Mouse (Mus musculus) forebrain, postnatal 0 days (tissue): ENCODE measurements at regions not wholly inside any gene's neighbourhood (a gene's known extent, or its start where the extent isn't known, plus 50 kb on each side); places are given as distances from the start of the nearest gene placed in this dataset.

Experiments
- ATAC-seq: fragments of 200-750 bp; cut with Nextera tagmentation; 2 replicates; pipeline ENCODE4 v1.8.0; 2017; ENCODE audit warnings: mild to moderate bottlenecking, moderate library complexity
- DNase-seq: peaks from one replicate; pipeline ENCODE4 v3.0.0-alpha.2; 2015
- H3K27ac ChIP-seq: fragments of 300-500 bp; sonication (generic); 2 replicates; pipeline ENCODE4 v1.5.1; 2014; ENCODE audit warnings: low read depth, mild to moderate bottlenecking, antibody characterized with exemption, low read length, moderate library complexity, mixed read lengths
- H3K27me3 ChIP-seq: fragments of 300-500 bp; sonication (generic); 2 replicates; pipeline ENCODE4 v1.6.1; 2014; ENCODE audit warnings: mild to moderate bottlenecking, low read length, mixed read lengths; ENCODE audit not compliant: insufficient read depth
- H3K36me3 ChIP-seq: fragments of 300-500 bp; sonication (generic); 2 replicates; pipeline ENCODE4 v1.6.1; 2014; ENCODE audit warnings: mild to moderate bottlenecking, moderate library complexity; ENCODE audit not compliant: insufficient read depth
- H3K4me1 ChIP-seq: fragments of 300-500 bp; sonication (generic); 2 replicates; pipeline ENCODE4 v1.6.1; 2014; ENCODE audit warnings: antibody characterized with exemption; ENCODE audit not compliant: insufficient read depth
- H3K4me2 ChIP-seq: fragments of 300-500 bp; sonication (generic); 2 replicates; pipeline ENCODE4 v1.6.1; 2014; ENCODE audit warnings: low read depth, mild to moderate bottlenecking, moderate library complexity
- H3K4me3 ChIP-seq: fragments of 300-500 bp; sonication (generic); 2 replicates; pipeline ENCODE4 v1.5.1; 2014; ENCODE audit warnings: low read depth, low read length, mixed read lengths
- H3K9ac ChIP-seq: fragments of 300-500 bp; sonication (generic); 2 replicates; pipeline ENCODE4 v1.6.1; 2014; ENCODE audit warnings: mild to moderate bottlenecking
- H3K9me3 ChIP-seq: fragments of 300-500 bp; sonication (generic); 2 replicates; pipeline ENCODE4 v1.6.1; 2016; ENCODE audit warnings: low read length
- CTCF ChIP-seq: sonication (generic); IDR thresholded peaks from 2 replicates; pipeline ENCODE4 v1.5.1; 2016; ENCODE audit warnings: antibody characterized with exemption, control low read depth, low read depth
- WGBS: fragments of 180-500 bp; shearing (Covaris S2); extraction: QIAGEN DNeasy Blood & Tissue Kit; methylation state at CpG from one replicate; pipeline ENCODE4 v1.1.7; 2014; 5-methylcytosine and 5-hydroxymethylcytosine counted together

DNA sequence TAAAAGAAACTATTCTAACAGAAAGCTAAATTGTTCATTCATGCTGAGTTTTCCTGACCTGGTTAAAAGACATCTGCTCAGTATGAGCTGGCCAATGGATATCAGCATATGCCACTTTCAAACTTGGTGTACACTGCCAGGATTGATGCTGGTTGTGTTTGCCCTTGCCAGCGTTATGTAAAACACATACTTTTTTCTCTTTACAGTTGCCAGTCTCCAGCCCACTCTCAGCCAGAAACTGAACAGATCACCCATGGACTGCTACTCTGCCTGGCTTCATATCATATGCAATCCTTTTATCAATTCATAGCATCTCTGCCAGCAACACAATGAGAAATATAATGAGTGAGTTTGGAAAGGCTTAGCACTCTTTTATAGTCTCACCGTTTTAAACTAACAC lies 940.7 kb upstream of the Epha6 start:
- no peak overlapping the region for H3K4me2 ChIP-seq
- H3K4me3 ChIP-seq: no peak overlapping the region
- WGBS: 33% methylated on average over 2 of the region's 2 CpGs
- no peaks in the 10 kb centered on the region for H3K9me3 ChIP-seq
- H3K27me3 ChIP-seq: no peaks in the 10 kb centered on the region
- H3K36me3 ChIP-seq: no peaks in the 10 kb centered on the region
- TF ChIP-seq CTCF: no peak
- H3K9ac ChIP-seq: no peak overlapping the region
- DNase-seq: peak; percentile 66
- H3K4me1 ChIP-seq: no peaks in the 10 kb centered on the region
- ATAC-seq: peak; percentile 79
- H3K27ac ChIP-seq: no peak overlapping the region

DNA sequence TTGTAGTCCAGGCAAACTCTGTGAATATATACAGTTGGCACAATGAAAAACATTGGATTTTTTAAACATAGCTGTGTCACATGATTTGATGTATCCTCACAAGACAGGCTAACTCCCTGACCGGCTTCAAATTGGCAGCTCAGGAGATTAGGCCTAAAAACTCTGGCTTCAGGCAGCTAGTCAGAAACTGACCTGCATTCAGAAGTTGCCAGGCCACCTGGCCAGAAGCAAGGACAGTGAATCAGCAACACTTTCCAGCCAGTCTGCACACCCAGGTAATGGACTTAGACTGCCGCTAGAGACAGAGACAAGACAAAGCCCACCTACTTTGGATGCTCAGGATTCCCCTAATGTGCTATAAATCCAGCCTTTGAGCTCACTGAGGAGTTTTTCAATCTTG lies 929.4 kb upstream of the Epha6 start:
- no peak for TF ChIP-seq CTCF
- 80% methylated on average over 2 of the region's 2 CpGs for WGBS

More for the DNA sequence above, 929.4 kb upstream of the Epha6 start:
- no peaks in the 10 kb centered on the region for H3K4me1 ChIP-seq
- H3K4me2 ChIP-seq: no peak overlapping the region
- ATAC-seq (no peak), DNase-seq (no peak)
- H3K27me3 ChIP-seq: no peaks in the 10 kb centered on the region
- H3K36me3 ChIP-seq: no peaks in the 10 kb centered on the region
- H3K9me3 ChIP-seq: no peaks in the 10 kb centered on the region
- no peak overlapping the region for H3K9ac ChIP-seq
- no peak overlapping the region for H3K27ac ChIP-seq
- no peak overlapping the region for H3K4me3 ChIP-seq
